ENCODE assay signal across 8 mouse cellular contexts in genomic region chr17:31566276-31566675, GRCm38 (mm10). TPM values are rescaled to one million over a fixed set of nuclear protein-coding genes. Genes with fewer than 3 reads are reported as not detected.
DNase-seq lines count a peak whose midpoint lies in the region; ATAC-seq lines count a peak whose summit lies in the region.

No protein-coding gene starts in this region.

- WGBS in heart, embryonic 10.5 days: 75% methylated on average over 6 of the region's 6 CpGs
- 72% methylated on average over 6 of the region's 6 CpGs for WGBS in liver, embryonic 12.5 days (ENCODE audit: insufficient replicate concordance)

- H3K27me3 ChIP-seq in heart, embryonic 10.5 days (ENCODE audit: insufficient read depth, poor library complexity, severe bottlenecking): no peaks in the 10 kb centered on the region
- no peaks in the 10 kb centered on the region for H3K27me3 ChIP-seq in liver, embryonic 12.5 days (replicated peaks)

- H3K9ac ChIP-seq in liver, embryonic 12.5 days: peak overlapping the region; percentile 92

- no peaks in the 10 kb centered on the region for H3K9me3 ChIP-seq in heart, embryonic 10.5 days
- H3K9me3 ChIP-seq in liver, embryonic 12.5 days (replicated peaks): no peaks in the 10 kb centered on the region

- no peak for ATAC-seq in liver, embryonic 12.5 days

- no peak for DNase-seq in heart, embryonic 10.5 days (ENCODE audit: low spot score)
- no peak for DNase-seq in heart, postnatal 4 days
- DNase-seq in thymus, postnatal 0 days (ENCODE audit: low spot score): peak; percentile 7
- DNase-seq in thymus, postnatal 14 days: no peak
- no peak for DNase-seq in right cerebral cortex, postnatal 36 days (ENCODE audit: low spot score in 2 of 2)
- DNase-seq in adrenal gland, postnatal 14 days: no peak
- no peak for DNase-seq in left cerebral cortex, postnatal 14 days (ENCODE audit: low spot score in 2 of 2)

- H3K4me1 ChIP-seq in heart, embryonic 10.5 days: peaks cover 48% of the 10 kb centered on the region
- H3K4me1 ChIP-seq in liver, embryonic 12.5 days: peaks cover 58% of the 10 kb centered on the region

- intact Hi-C loops in left cerebral cortex, postnatal 14 days (cut with DNase I): no loop called here

- H3K27ac ChIP-seq in heart, embryonic 10.5 days: peak overlapping the region; percentile 98
- H3K27ac ChIP-seq in liver, embryonic 12.5 days: peak overlapping the region; percentile 34; the same call in 1 of the 2 replicates

- peak overlapping the region; percentile 93 for H3K4me3 ChIP-seq in heart, embryonic 10.5 days
- peak overlapping the region; percentile 84 for H3K4me3 ChIP-seq in liver, embryonic 12.5 days

- H3K36me3 ChIP-seq in heart, embryonic 10.5 days: no peaks in the 10 kb centered on the region
- peaks cover 6% of the 10 kb centered on the region; the same call in 1 of the 2 replicates for H3K36me3 ChIP-seq in liver, embryonic 12.5 days

- H3K4me2 ChIP-seq in liver, embryonic 12.5 days: peak overlapping the region; percentile 92

RNA-seq across cellular contexts. Expression of gene Pknox1, which starts 1.7 kb away (rescaled TPM):
- 20.9 and 21.9 TPM in 2 replicates for polyA plus RNA-seq in heart, embryonic 10.5 days (2016; fragmentation: Nextera tagmentation; extraction: Ambion mirVana)
- 10 to 100 TPM; 17.0 to 17.9 TPM for total RNA-seq in heart, postnatal 4 days (2021)
- 30.6 and 31.9 TPM in 2 replicates for polyA plus RNA-seq in thymus, postnatal 0 days (2015; fragmentation: Nextera tagmentation; extraction: Ambion mirVana)
- 15.4 and 16.7 TPM in 2 replicates for polyA plus RNA-seq in liver, embryonic 12.5 days (2016; fragmentation: Nextera tagmentation; extraction: Ambion mirVana)
- total RNA-seq in adrenal gland, postnatal 14 days (2021): 21.4 and 22.1 TPM in 2 replicates
- 10 to 100 TPM; 12.4 to 14.4 TPM for total RNA-seq in left cerebral cortex, postnatal 14 days (2021)

RNA-seq across cellular contexts. Expression of gene Ndufv3, which starts 46.4 kb away (rescaled TPM):
- polyA plus RNA-seq in heart, embryonic 10.5 days (2016; fragmentation: Nextera tagmentation; extraction: Ambion mirVana): 392 and 480 TPM in 2 replicates
- 100 to 1,000 TPM; 873 to 920 TPM for total RNA-seq in heart, postnatal 4 days (2021)
- polyA plus RNA-seq in thymus, postnatal 0 days (2015; fragmentation: Nextera tagmentation; extraction: Ambion mirVana): 425 and 444 TPM in 2 replicates
- polyA plus RNA-seq in liver, embryonic 12.5 days (2016; fragmentation: Nextera tagmentation; extraction: Ambion mirVana): 214 and 215 TPM in 2 replicates
- 547 and 568 TPM in 2 replicates for total RNA-seq in adrenal gland, postnatal 14 days (2021)
- 100 to 1,000 TPM; 311 to 320 TPM for total RNA-seq in left cerebral cortex, postnatal 14 days (2021)

RNA-seq across cellular contexts. Expression of gene Wdr4, which starts 46.5 kb away (rescaled TPM):
- 38.2 and 49.3 TPM in 2 replicates for polyA plus RNA-seq in heart, embryonic 10.5 days (2016; fragmentation: Nextera tagmentation; extraction: Ambion mirVana)
- total RNA-seq in heart, postnatal 4 days (2021): 10 to 100 TPM; 15.9 to 16.4 TPM
- polyA plus RNA-seq in thymus, postnatal 0 days (2015; fragmentation: Nextera tagmentation; extraction: Ambion mirVana): 23.9 and 24.7 TPM in 2 replicates
- polyA plus RNA-seq in liver, embryonic 12.5 days (2016; fragmentation: Nextera tagmentation; extraction: Ambion mirVana): 42.2 and 46.1 TPM in 2 replicates
- total RNA-seq in adrenal gland, postnatal 14 days (2021): 22.2 and 26.3 TPM in 2 replicates
- 10 to 100 TPM; 26.5 to 28.0 TPM for total RNA-seq in left cerebral cortex, postnatal 14 days (2021)
